Mouse (Mus musculus): ENCODE data around the gene Cidec.

- TF ChIP-seq E2F4 (IDR thresholded peaks at IDR 0.05; ENCODE audit: insufficient read depth) (no peak), MYOD1 (IDR thresholded peaks at IDR 0.05; ENCODE audit: control insufficient read depth in 1 of 3, insufficient read length in 2 of 3, low read depth in 2 of 3) (no peak), POLR2AphosphoS2 (IDR thresholded peaks at IDR 0.05; ENCODE audit: insufficient read length, low read depth) (no peak), POLR2A (IDR thresholded peaks at IDR 0.05; ENCODE audit: insufficient read length, low read depth) (no peak), TCF3 (IDR thresholded peaks at IDR 0.05; ENCODE audit: insufficient read length, low read depth) (no peak), TCF12 (IDR thresholded peaks at IDR 0.05; ENCODE audit: insufficient read depth, poor library complexity, severe bottlenecking) (no peak), USF1 (IDR thresholded peaks at IDR 0.05; ENCODE audit: low read depth) (no peak), MAX (IDR thresholded peaks at IDR 0.05; ENCODE audit: low read depth) (no peak), SRF (IDR thresholded peaks at IDR 0.05; ENCODE audit: control insufficient read depth, insufficient read length, low read depth) (no peak), MYOG (IDR thresholded peaks at IDR 0.05; ENCODE audit: control insufficient read depth in 1 of 3, insufficient read depth in 1 of 3, insufficient read length in 2 of 3, low read depth in 2 of 3) (no peak), CEBPB (IDR thresholded peaks at IDR 0.05; ENCODE audit: insufficient read depth, poor library complexity, severe bottlenecking) (no peak), REST (IDR thresholded peaks at IDR 0.05; ENCODE audit: insufficient read depth, insufficient read length) (no peak)
Observed at GRCm38 (mm10) chr6:113426696-113427095, 8.9 kb downstream of the Cidec start.

All from myocyte (in vitro differentiated cells).